Mouse (Mus musculus): ENCODE measurements around the gene Rapgef3.

- TF ChIP-seq GATA1 (IDR thresholded peaks at IDR 0.05; ENCODE audit: borderline replicate concordance, low read length) (no peak), FLI1 (IDR thresholded peaks at IDR 0.05; ENCODE audit: low read length) (no peak)
These were observed 2.5 kb downstream of the Rapgef3 start for GRCm38 (mm10) chr15:97765090-97765794.
